Mouse (Mus musculus): ENCODE results near the gene Hectd4. TPM values are rescaled to one million over a fixed set of nuclear protein-coding genes. Genes with fewer than 3 reads are reported as not detected.

Gene Hectd4
- polyA plus RNA-seq, 1 experiment from 2014 or later, result 7.6 TPM

GRCm38 (mm10) chr5:121384757-121385460, 164.9 kb downstream of the Hectd4 start:
- peak overlapping the region; percentile 96 for H3K4me2 ChIP-seq
- WGBS (ENCODE audit: insufficient replicate concordance), result 3% methylated on average over 34 of the region's 47 CpGs
- H3K4me1 ChIP-seq (replicated peaks), result peaks cover 41% of the 10 kb centered on the region
- peak overlapping the region; percentile 87 for H3K9ac ChIP-seq
- H3K36me3 ChIP-seq, result peaks cover 18% of the 10 kb centered on the region
- H3K27ac ChIP-seq, result peak overlapping the region; percentile 95
- H3K27me3 ChIP-seq, result no peaks in the 10 kb centered on the region
- DNase-seq, result no peak
- H3K4me3 ChIP-seq (replicated peaks), result peak overlapping the region; percentile 76
- H3K9me3 ChIP-seq (replicated peaks), result no peaks in the 10 kb centered on the region
- ATAC-seq (ENCODE audit: low read depth), result peak; percentile 44

- peak within 1 kb of the TSS; percentile 96 for H3K4me2 ChIP-seq
- H3K36me3 ChIP-seq, result peaks cover 13% of the 10 kb centered on the region
- peak within 1 kb of the TSS; percentile 76 for H3K4me3 ChIP-seq (replicated peaks)
- peak; percentile 91 for ATAC-seq (ENCODE audit: low read depth)
- peak within 1 kb of the TSS; percentile 95 for H3K27ac ChIP-seq
- 1% methylated on average over 37 of the region's 45 CpGs for WGBS (ENCODE audit: insufficient replicate concordance)
- no peaks in the 10 kb centered on the region for H3K9me3 ChIP-seq (replicated peaks)
- peaks cover 41% of the 10 kb centered on the region for H3K4me1 ChIP-seq (replicated peaks)
- H3K27me3 ChIP-seq, result no peaks in the 10 kb centered on the region
- peak within 1 kb of the TSS; percentile 87 for H3K9ac ChIP-seq
- peak; percentile 94 for DNase-seq
Measured at GRCm38 (mm10) chr5:121385461-121386119, 165.6 kb downstream of the Hectd4 start, which contains the start of gene Trafd1. Trafd1 (minus strand) TSS chr5:121385632.

GRCm38 (mm10) chr5:121386120-121386909, 166.3 kb downstream of the Hectd4 start:
- Histone ChIP-seq H3K9me3 (replicated peaks) (no peaks in the 10 kb centered on the region), H3K4me1 (replicated peaks) (peaks cover 41% of the 10 kb centered on the region), H3K36me3 (peaks cover 6% of the 10 kb centered on the region), H3K4me2 (peak overlapping the region; percentile 96), H3K27me3 (no peaks in the 10 kb centered on the region), H3K4me3 (replicated peaks) (peak overlapping the region; percentile 76), H3K27ac (peak overlapping the region; percentile 95), H3K9ac (peak overlapping the region; percentile 87)
- DNase-seq (no peak), ATAC-seq (ENCODE audit: low read depth) (no peak)
- WGBS (ENCODE audit: insufficient replicate concordance), result 32% methylated on average over 22 of the region's 22 CpGs

GRCm38 (mm10) chr5:121387126-121387525, 167.1 kb downstream of the Hectd4 start:
- ATAC-seq (ENCODE audit: low read depth) (no peak), DNase-seq (no peak)
- H3K27me3 ChIP-seq, result no peaks in the 10 kb centered on the region
- H3K27ac ChIP-seq, result no peak overlapping the region
- H3K4me3 ChIP-seq (replicated peaks), result no peak overlapping the region
- H3K4me1 ChIP-seq (replicated peaks), result peaks cover 41% of the 10 kb centered on the region
- no peak overlapping the region for H3K4me2 ChIP-seq
- no peaks in the 10 kb centered on the region for H3K36me3 ChIP-seq
- no peaks in the 10 kb centered on the region for H3K9me3 ChIP-seq (replicated peaks)
- H3K9ac ChIP-seq, result no peak overlapping the region
- WGBS (ENCODE audit: insufficient replicate concordance), result 66% methylated on average over 4 of the region's 4 CpGs

GRCm38 (mm10) chr5:121389106-121389505, 169.1 kb downstream of the Hectd4 start:
- H3K27ac ChIP-seq, result no peak overlapping the region
- H3K4me2 ChIP-seq, result no peak overlapping the region
- no peak overlapping the region for H3K4me3 ChIP-seq (replicated peaks)
- no peaks in the 10 kb centered on the region for H3K9me3 ChIP-seq (replicated peaks)
- peaks cover 31% of the 10 kb centered on the region for H3K4me1 ChIP-seq (replicated peaks)
- H3K9ac ChIP-seq, result no peak overlapping the region
- H3K36me3 ChIP-seq, result no peaks in the 10 kb centered on the region
- WGBS (ENCODE audit: insufficient replicate concordance), result 62% methylated on average over 7 of the region's 7 CpGs
- no peak for ATAC-seq (ENCODE audit: low read depth)
- H3K27me3 ChIP-seq, result no peaks in the 10 kb centered on the region
- DNase-seq, result no peak

- Histone ChIP-seq H3K36me3 (no peaks in the 10 kb centered on the region), H3K9me3 (replicated peaks) (0 out of 2 replicates have a peak, but pooled peaks cover 3% of the 10 kb centered on the region)
- DNase-seq, result no peak
Measured at GRCm38 (mm10) chr5:121389691-121390090, 169.7 kb downstream of the Hectd4 start.

GRCm38 (mm10) chr5:121392667-121393380, 172.8 kb downstream of the Hectd4 start:
- 52% methylated on average over 16 of the region's 16 CpGs for WGBS (ENCODE audit: insufficient replicate concordance)
- Histone ChIP-seq H3K9me3 (replicated peaks) (0 out of 2 replicates have a peak, but pooled peaks cover 3% of the 10 kb centered on the region), H3K36me3 (no peaks in the 10 kb centered on the region), H3K27ac (no peak overlapping the region), H3K27me3 (no peaks in the 10 kb centered on the region), H3K4me1 (replicated peaks) (peaks cover 16% of the 10 kb centered on the region), H3K9ac (no peak overlapping the region), H3K4me3 (replicated peaks) (no peak overlapping the region), H3K4me2 (no peak overlapping the region)
- ATAC-seq (ENCODE audit: low read depth) (no peak), DNase-seq (no peak)

More at GRCm38 (mm10) chr5:121389691-121390090, 169.7 kb downstream of the Hectd4 start:
- ATAC-seq (ENCODE audit: low read depth), result no peak
- no peaks in the 10 kb centered on the region for H3K27me3 ChIP-seq
- H3K4me1 ChIP-seq (replicated peaks), result peaks cover 25% of the 10 kb centered on the region
- H3K4me2 ChIP-seq, result no peak overlapping the region
- no peak overlapping the region for H3K4me3 ChIP-seq (replicated peaks)
- no peak overlapping the region for H3K27ac ChIP-seq
- no peak overlapping the region for H3K9ac ChIP-seq

- Histone ChIP-seq H3K4me3 (replicated peaks) (no peak overlapping the region), H3K4me1 (replicated peaks) (peaks cover 16% of the 10 kb centered on the region), H3K27me3 (no peaks in the 10 kb centered on the region), H3K36me3 (no peaks in the 10 kb centered on the region), H3K9ac (no peak overlapping the region), H3K4me2 (no peak overlapping the region), H3K27ac (no peak overlapping the region), H3K9me3 (replicated peaks) (0 out of 2 replicates have a peak, but pooled peaks cover 3% of the 10 kb centered on the region)
- WGBS (ENCODE audit: insufficient replicate concordance), result 76% methylated on average over 3 of the region's 3 CpGs
- ATAC-seq (ENCODE audit: low read depth), result no peak
- no peak for DNase-seq
Measured at GRCm38 (mm10) chr5:121393402-121393801, 173.4 kb downstream of the Hectd4 start.

- Histone ChIP-seq H3K9ac (no peak overlapping the region), H3K9me3 (replicated peaks) (0 out of 2 replicates have a peak, but pooled peaks cover 3% of the 10 kb centered on the region), H3K36me3 (peaks cover 9% of the 10 kb centered on the region), H3K4me1 (replicated peaks) (peaks cover 37% of the 10 kb centered on the region), H3K27me3 (no peaks in the 10 kb centered on the region), H3K27ac (no peak overlapping the region), H3K4me3 (replicated peaks) (no peak overlapping the region), H3K4me2 (no peak overlapping the region)
- ATAC-seq (ENCODE audit: low read depth), result no peak
- WGBS (ENCODE audit: insufficient replicate concordance), result 74% methylated on average over 5 of the region's 5 CpGs
- no peak for DNase-seq
Measured at GRCm38 (mm10) chr5:121395621-121396020, 175.6 kb downstream of the Hectd4 start.

- 7% methylated on average over 53 of the region's 53 CpGs for WGBS (ENCODE audit: insufficient replicate concordance)
- H3K36me3 ChIP-seq, result peaks cover 27% of the 10 kb centered on the region
- H3K27me3 ChIP-seq, result no peaks in the 10 kb centered on the region
- 0 out of 2 replicates have a peak, but pooled peaks cover 3% of the 10 kb centered on the region for H3K9me3 ChIP-seq (replicated peaks)
- peak within 1 kb of the TSS; percentile 92 for H3K4me3 ChIP-seq (replicated peaks)
- peak within 1 kb of the TSS; percentile 90 for H3K9ac ChIP-seq
- peaks cover 55% of the 10 kb centered on the region for H3K4me1 ChIP-seq (replicated peaks)
- peak within 1 kb of the TSS; percentile 96 for H3K4me2 ChIP-seq
- peak; percentile 92 for DNase-seq
- peak; percentile 92 for ATAC-seq (ENCODE audit: low read depth)
- H3K27ac ChIP-seq, result peak within 1 kb of the TSS; percentile 96
Measured at GRCm38 (mm10) chr5:121397187-121398145, 177.4 kb downstream of the Hectd4 start, which contains the start of gene Naa25. Naa25 (plus strand) TSS chr5:121397936.

All from liver, embryonic 13.5 days (tissue).